Mouse (Mus musculus) lung, adult 2 months (tissue): ENCODE measurements around the gene Snx30. TPM values are rescaled to one million over a fixed set of nuclear protein-coding genes. Genes with fewer than 3 reads are reported as not detected.

Source experiments
- DNase-seq: peaks from one replicate; pipeline ENCODE4 v3.0.0; 2022
- H3K4me1 ChIP-seq: fragments of 200-500 bp; 2 replicates; pipeline ENCODE4 v1.6.1; 2011; ENCODE audit warnings: low read length; ENCODE audit not compliant: control insufficient read depth, insufficient read depth
- H3K4me3 ChIP-seq: fragments of 200-500 bp; replicated peaks from 2 replicates; pipeline ENCODE3; 2011; ENCODE audit warnings: low read depth, mild to moderate bottlenecking, control low read depth, low read length; ENCODE audit errors: extremely low read depth
- CTCF ChIP-seq: fragments of 200-500 bp; IDR thresholded peaks from 2 replicates; pipeline ENCODE4 v1.5.1; 2011; ENCODE audit warnings: mild to moderate bottlenecking, low read length, control low read depth; ENCODE audit not compliant: insufficient read depth
- POLR2A ChIP-seq: fragments of 200-500 bp; IDR thresholded peaks from 2 replicates; pipeline ENCODE4 v1.6.1; 2011; ENCODE audit warnings: low read depth, mild to moderate bottlenecking, control low read depth, low read length, borderline replicate concordance; ENCODE audit errors: extremely low read depth
- WGBS: fragments of 180-500 bp; shearing (Covaris S2); methylation state at CpG from one replicate; pipeline ENCODE4 v1.1.7; 2018; 5-methylcytosine and 5-hydroxymethylcytosine counted together
- polyA plus RNA-seq: library from polyadenylated mRNA; depleted of rRNA; stranded (reverse); fragments of >200 nt; gene quantifications from 2 replicates; pipeline ENCODE4 v1.2.3, GENCODE M21; 2012

The Snx30 gene
- polyA plus RNA-seq, 1 experiment, result 7.0 TPM

- TF ChIP-seq POLR2A (no peak), CTCF (no peak)
- DNase-seq, result no peak
- H3K4me3 ChIP-seq, result no peak overlapping the region
- WGBS, result 74% methylated on average over 2 of the region's 2 CpGs
- H3K4me1 ChIP-seq, result no peaks in the 10 kb centered on the region
Observed at GRCm38 (mm10) chr4:59795788-59796455, 9.7 kb upstream of the Snx30 start.

GRCm38 (mm10) chr4:59800181-59800580, 5.5 kb upstream of the Snx30 start:
- no peak for DNase-seq
- TF ChIP-seq CTCF, result no peak
- no peak for TF ChIP-seq POLR2A
- 81% methylated on average over 5 of the region's 5 CpGs for WGBS
- Histone ChIP-seq H3K4me3 (no peak overlapping the region), H3K4me1 (no peaks in the 10 kb centered on the region)

- H3K4me3 ChIP-seq, result no peak within 1 kb of the TSS
- no peak for DNase-seq
- no peaks in the 10 kb centered on the region for H3K4me1 ChIP-seq
- TF ChIP-seq CTCF (no peak), POLR2A (no peak)
Observed at GRCm38 (mm10) chr4:59801489-59801888, 4.2 kb upstream of the Snx30 start, which contains the start of gene Inip. TSS of gene Inip (minus strand) at chr4:59801589.

- Histone ChIP-seq H3K4me3 (no peak overlapping the region), H3K4me1 (no peaks in the 10 kb centered on the region; the same call in 1 of the 2 replicates)
- DNase-seq, result no peak
- 81% methylated on average over 6 of the region's 6 CpGs for WGBS
- no peak for TF ChIP-seq CTCF
- no peak for TF ChIP-seq POLR2A
Observed at GRCm38 (mm10) chr4:59802107-59802506, 3.5 kb upstream of the Snx30 start.

- 59% methylated on average over 4 of the region's 4 CpGs for WGBS
- Histone ChIP-seq H3K4me3 (no peak overlapping the region), H3K4me1 (peaks cover 3% of the 10 kb centered on the region)
- no peak for DNase-seq
- TF ChIP-seq CTCF (no peak), POLR2A (no peak)
Observed at GRCm38 (mm10) chr4:59802792-59803191, 2.8 kb upstream of the Snx30 start.

GRCm38 (mm10) chr4:59803358-59803757, 2.3 kb upstream of the Snx30 start:
- no peak overlapping the region for H3K4me3 ChIP-seq
- no peak for DNase-seq
- 68% methylated on average over 5 of the region's 5 CpGs for WGBS
- no peak for TF ChIP-seq CTCF
- H3K4me1 ChIP-seq, result peaks cover 4% of the 10 kb centered on the region

DNA sequence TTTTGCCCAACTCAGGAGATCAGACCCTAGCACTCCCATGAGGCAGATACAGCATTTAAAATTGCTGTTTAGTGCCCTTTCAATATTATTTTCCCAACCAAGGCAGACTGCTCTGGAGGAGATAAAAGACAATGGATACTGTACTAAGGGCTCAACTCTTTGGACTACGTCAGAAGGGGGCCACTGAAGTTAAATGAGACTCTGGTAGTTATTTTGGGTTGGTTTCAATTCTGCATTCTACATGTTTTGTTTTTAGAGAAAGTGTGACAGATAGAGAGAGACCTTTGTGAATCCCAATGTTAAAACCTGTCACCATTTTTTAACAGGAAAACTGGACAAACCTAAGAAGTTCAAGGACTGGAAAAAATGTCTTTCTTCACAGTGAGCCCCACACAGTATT, 886 bp upstream of the Snx30 start:
- Histone ChIP-seq H3K4me3 (no peak overlapping the region), H3K4me1 (peaks cover 4% of the 10 kb centered on the region)
- no peak for DNase-seq
- TF ChIP-seq POLR2A (no peak), CTCF (no peak)
- WGBS, result 70% methylated on average over 1 of the region's 1 CpGs

DNA sequence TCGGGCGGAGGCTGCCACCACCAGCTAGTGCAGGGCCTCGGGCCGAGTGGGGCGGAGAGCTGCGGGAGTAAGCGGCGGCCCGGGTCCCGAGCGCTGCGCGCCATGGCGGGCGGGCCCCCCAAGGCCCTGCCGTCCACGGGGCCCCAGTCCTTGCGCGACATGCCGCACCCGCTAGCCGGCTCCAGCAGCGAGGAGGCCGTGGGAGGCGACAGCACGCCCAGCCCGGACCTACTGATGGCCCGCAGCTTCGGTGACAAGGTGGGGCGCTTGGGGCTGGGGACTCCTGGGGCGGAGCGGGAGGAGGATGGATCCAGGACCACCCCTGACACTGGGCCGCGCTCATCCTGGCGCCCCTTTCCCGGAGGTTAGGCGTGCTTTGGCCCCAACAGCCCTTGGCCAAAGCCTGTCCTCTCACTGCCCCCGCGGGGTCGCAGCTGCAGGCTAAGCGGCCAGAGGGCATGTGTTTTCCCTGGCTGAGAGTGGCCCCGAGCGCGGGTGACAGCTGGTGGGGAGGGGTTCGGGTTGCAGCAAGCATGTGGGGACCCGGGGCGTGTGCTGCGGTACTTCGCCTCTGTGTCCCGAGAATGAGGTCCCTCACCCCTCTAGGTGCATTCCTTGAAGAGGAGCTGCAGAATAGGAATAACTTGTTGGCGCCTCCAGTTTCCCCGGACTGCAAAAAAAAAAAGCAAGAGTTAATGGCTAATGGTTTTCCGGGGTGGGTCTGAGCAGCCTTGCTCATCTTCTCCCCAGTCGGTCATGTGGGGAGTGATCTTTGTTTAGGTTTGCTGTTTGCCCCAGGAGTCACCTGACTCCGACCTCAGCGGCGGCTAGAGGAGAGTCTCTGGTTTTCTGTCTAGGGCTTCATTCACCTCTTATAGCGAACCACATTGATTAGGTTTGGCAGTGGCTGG, 583 bp downstream of the Snx30 start:
- Histone ChIP-seq H3K4me3 (peak overlapping the region; percentile 94), H3K4me1 (peaks cover 4% of the 10 kb centered on the region)
- no peak for DNase-seq
- no peak for TF ChIP-seq POLR2A
- no peak for TF ChIP-seq CTCF
- WGBS, result under 1% methylated on average over 57 of the region's 58 CpGs

- 9% methylated on average over 9 of the region's 9 CpGs for WGBS
- Histone ChIP-seq H3K4me3 (peak overlapping the region; percentile 94), H3K4me1 (peaks cover 4% of the 10 kb centered on the region)
- no peak for DNase-seq
- no peak for TF ChIP-seq POLR2A
- TF ChIP-seq CTCF, result no peak
Observed at GRCm38 (mm10) chr4:59806879-59807195, 1.2 kb downstream of the Snx30 start.

DNA sequence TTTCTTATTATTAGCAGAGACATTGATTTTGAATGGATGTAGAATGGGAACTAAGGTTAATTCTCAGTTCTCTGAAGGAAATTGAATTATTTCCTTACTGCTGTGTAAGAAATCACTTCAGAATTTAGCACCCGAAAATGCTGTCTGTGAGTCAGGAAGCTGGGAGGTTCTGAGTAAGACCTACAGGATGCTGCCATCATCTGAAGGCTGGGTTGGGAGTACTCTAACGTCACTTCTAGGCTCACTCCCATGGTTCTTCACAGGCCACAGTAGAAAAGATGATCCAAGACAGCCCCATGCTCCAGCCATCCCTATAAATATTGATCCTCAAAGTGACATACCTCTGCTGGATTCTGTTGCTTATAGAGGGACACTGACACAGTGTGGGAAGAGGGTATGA, 1.9 kb downstream of the Snx30 start:
- 57% methylated on average over 2 of the region's 2 CpGs for WGBS
- no peak overlapping the region for H3K4me3 ChIP-seq
- no peak for TF ChIP-seq POLR2A
- no peak for TF ChIP-seq CTCF
- peaks cover 4% of the 10 kb centered on the region for H3K4me1 ChIP-seq
- no peak for DNase-seq
